Mouse (Mus musculus) olfactory bulb, adult 2 months (tissue): Measurements from ENCODE around the gene Slitrk2. TPM values are rescaled to one million over a fixed set of nuclear protein-coding genes. Genes with fewer than 3 reads are reported as not detected.
A peak's percentile ranks its signal among the peaks of the same experiment; 100 is the strongest.

ENCODE experiments used
- H3K27ac ChIP-seq: fragments of 200-500 bp; 2 replicates; pipeline ENCODE4 v1.5.1; 2012; ENCODE audit warnings: low read depth, low read length; ENCODE audit not compliant: insufficient read depth
- H3K4me1 ChIP-seq: fragments of 200-500 bp; 2 replicates; pipeline ENCODE4 v1.6.1; 2012; ENCODE audit warnings: low read length; ENCODE audit not compliant: control insufficient read depth, insufficient read depth
- H3K4me3 ChIP-seq: fragments of 200-500 bp; 2 replicates; pipeline ENCODE4 v1.5.1; 2012; ENCODE audit warnings: mild to moderate bottlenecking, low read depth, low read length, moderate library complexity; ENCODE audit not compliant: insufficient read depth
- CTCF ChIP-seq: fragments of 200-500 bp; IDR thresholded peaks from 2 replicates; pipeline ENCODE4 v1.5.1; 2012; ENCODE audit warnings: low read depth, mild to moderate bottlenecking, low read length, moderate library complexity; ENCODE audit not compliant: insufficient read depth
- POLR2A ChIP-seq: fragments of 200-500 bp; IDR thresholded peaks from 2 replicates; pipeline ENCODE4 v1.6.1; 2012; ENCODE audit warnings: mild to moderate bottlenecking, low read depth, low read length, moderate library complexity; ENCODE audit not compliant: insufficient read depth
- WGBS: fragments of 180-500 bp; shearing (Covaris S2); methylation state at CpG from one replicate; pipeline ENCODE4 v1.1.7; 2018; 5-methylcytosine and 5-hydroxymethylcytosine counted together
- polyA plus RNA-seq: library from polyadenylated mRNA; stranded (reverse); fragments of >200 nt; gene quantifications from 2 replicates; pipeline ENCODE4 v1.2.4, GENCODE M21; 2012; ENCODE audit warnings: low replicate concordance; ENCODE audit not compliant: missing spikeins, insufficient read depth, insufficient read length

The Slitrk2 gene
- not detected in 2 replicates for polyA plus RNA-seq

DNA sequence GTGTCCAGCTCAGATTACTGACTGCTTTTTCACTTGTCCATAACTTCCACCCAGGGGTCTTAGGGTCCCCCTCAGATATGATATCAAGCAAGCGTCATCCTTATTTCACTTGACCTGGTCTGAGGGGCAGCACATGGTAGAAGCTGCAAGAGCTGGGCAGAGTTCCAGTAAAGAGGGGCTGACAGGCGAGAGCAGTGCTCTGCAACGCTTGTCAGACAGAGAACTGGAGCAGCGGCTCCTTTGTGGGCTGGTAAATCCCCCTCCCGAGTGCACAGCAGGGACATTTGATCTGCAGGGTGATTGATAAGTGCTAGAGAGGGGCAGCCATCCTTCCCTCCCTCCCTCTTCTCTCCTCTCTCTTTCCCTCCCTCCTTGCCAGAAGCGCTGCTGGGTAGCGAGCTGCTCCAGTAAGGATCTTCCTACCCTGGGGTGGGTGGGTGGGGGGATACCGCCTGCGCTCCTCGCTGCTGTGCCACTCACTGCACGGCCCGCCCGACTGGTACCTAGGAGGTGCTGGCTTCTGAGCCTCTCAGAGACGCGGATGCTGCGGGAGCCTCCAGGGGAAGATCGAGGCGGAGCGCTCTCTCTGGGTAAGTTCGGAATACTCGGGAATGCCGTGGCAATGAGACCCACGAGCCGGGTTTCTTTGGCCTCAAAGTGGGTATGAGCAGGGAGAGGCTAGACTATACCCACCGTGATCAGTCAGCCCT lies at the start of gene Slitrk2:
Gene Slitrk2 (plus strand): TSS at position 408 of the 710 bp plus-strand sequence.
- Histone ChIP-seq H3K27ac (peak within 1 kb of the TSS; percentile 86), H3K4me3 (peak within 1 kb of the TSS; percentile 60), H3K4me1 (no peaks in the 10 kb centered on the region)
- TF ChIP-seq CTCF, result no peak
- no peak for TF ChIP-seq POLR2A
- WGBS, result 15% methylated on average over 24 of the region's 25 CpGs

DNA sequence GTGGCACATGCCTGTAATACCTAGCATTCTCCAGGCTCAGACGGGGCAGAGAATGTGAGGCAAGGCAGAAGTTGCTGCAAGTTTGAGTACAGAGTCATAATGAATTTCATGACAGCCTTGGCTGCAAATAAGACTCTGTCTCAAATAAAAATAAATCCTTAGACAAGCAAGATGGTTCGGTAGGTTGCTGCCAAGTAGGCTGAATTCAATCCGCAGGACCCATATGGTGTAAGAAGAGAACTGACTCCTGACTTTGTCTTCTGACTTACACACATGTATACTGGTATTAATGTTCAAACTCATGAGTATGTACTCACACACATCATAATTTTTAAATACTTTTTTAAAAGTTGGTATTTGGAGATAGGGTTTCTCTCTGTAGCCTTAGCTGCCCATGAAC lies 43.6 kb upstream of the Slitrk2 start:
- TF ChIP-seq CTCF, result no peak
- H3K27ac ChIP-seq, result no peak overlapping the region
- no peaks in the 10 kb centered on the region for H3K4me1 ChIP-seq
- 74% methylated on average over 3 of the region's 3 CpGs for WGBS
- no peak overlapping the region for H3K4me3 ChIP-seq

DNA sequence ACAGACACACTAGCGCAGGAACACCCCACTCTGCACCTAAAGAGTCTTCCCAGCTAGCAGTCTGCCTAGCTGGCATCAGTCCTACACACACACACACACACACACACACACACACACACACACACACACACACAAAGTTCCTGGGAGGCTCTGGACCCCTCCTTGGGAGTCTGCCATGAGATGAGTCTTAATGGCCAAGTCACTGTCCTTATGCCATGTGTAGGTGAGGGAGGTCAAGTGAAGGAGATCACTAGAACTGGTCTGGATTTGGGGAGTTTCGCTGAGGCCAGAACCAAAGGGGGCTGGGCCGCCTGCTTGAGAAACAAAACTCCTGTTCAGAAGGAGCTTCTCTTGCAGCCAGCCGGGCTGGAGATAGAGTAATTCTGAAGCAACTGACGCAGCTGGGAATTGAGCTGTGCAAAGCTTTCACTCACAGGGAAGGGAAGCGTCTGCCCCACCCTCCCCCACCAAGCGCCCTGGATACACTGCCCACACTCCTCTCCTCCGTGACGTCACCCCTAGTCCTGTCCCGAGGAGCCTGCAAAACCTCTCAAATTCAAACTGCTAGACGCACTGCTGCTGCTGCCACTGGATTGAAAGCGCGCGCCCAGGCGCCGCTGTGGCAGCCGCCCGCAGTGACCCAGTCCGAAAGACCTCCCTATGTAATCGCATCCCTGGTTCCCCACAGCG lies 3.5 kb downstream of the Slitrk2 start:
- WGBS, result 10% methylated on average over 21 of the region's 21 CpGs
- TF ChIP-seq POLR2A, result no peak
- TF ChIP-seq CTCF, result no peak
- H3K27ac ChIP-seq, result peak overlapping the region; percentile 78
- peaks cover 3% of the 10 kb centered on the region; the same call in 1 of the 2 replicates for H3K4me1 ChIP-seq
- H3K4me3 ChIP-seq, result peak overlapping the region; percentile 53

DNA sequence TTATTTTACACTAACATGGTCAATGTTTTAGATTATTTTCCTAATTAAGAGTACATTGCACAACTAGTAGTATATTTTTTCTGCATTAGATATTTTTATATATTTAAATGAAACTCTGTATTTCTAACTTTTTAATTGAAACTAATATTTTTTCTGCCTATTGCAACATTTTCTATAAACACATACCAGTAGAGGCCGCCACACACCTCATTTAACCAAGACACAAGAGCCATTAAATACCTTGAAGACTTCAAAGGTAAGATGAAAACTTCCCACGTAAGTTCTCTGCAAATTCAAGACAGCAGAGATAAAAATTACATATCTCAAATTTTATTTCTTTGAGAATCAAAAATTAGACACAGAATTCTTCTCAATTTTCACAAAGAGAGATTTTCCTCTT lies 8.2 kb downstream of the Slitrk2 start:
- TF ChIP-seq CTCF (no peak), POLR2A (no peak)
- 33% methylated on average over 2 of the region's 2 CpGs for WGBS
- H3K4me3 ChIP-seq, result no peak overlapping the region
- H3K27ac ChIP-seq, result no peak overlapping the region
- peaks cover 3% of the 10 kb centered on the region; the same call in 1 of the 2 replicates for H3K4me1 ChIP-seq

DNA sequence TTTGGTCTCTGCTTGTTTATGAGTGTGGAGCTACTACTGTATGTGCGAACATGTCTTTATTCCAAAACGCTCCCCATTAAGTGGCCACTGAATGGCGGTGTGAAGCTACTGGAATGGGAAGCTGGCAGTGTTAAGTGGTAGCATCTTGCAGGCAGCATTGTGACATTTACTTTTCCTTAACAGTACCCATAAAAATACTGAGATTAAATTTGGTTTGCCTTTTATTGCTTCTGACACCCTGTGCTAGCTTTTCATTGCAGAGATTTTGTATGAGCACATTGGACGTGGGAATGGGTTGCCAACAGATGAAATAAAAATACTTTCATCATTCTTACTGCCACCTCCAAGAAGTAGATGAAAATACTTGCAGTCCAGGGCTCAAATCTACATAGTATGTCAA lies 27.8 kb downstream of the Slitrk2 start:
- WGBS, result 93% methylated on average over 4 of the region's 4 CpGs
- Histone ChIP-seq H3K4me1 (no peaks in the 10 kb centered on the region), H3K4me3 (no peak overlapping the region), H3K27ac (no peak overlapping the region)
- TF ChIP-seq CTCF, result no peak
- TF ChIP-seq POLR2A, result no peak

DNA sequence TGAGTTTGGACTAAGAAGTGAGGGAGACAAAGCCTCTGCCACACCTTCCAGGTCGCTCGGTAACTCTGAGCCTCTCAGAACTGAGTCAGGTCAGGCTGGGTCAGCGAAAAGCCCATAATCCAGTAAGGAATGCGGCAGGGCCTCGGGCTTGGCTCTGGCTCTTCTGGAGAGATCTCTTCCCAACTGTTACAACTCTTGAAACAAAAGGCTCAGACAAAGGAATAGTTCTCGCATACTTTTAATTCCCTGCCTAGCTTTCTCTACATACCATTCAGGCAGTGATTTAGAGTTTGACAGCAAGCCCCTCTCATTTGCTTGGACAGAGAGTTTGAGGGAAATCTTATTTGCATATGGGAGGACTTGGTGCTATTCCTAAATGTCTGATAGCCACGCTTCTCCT lies 29.5 kb downstream of the Slitrk2 start:
- TF ChIP-seq POLR2A (no peak), CTCF (no peak)
- Histone ChIP-seq H3K4me1 (no peaks in the 10 kb centered on the region), H3K4me3 (no peak overlapping the region), H3K27ac (no peak overlapping the region)
- WGBS, result 54% methylated on average over 7 of the region's 7 CpGs
